Mouse (Mus musculus) left cerebral cortex, adult 2 months (tissue): ENCODE data around the gene Atp6ap2. TPM values are rescaled to one million over a fixed set of nuclear protein-coding genes. Genes with fewer than 3 reads are reported as not detected.
A peak's percentile ranks its signal among the peaks of the same experiment; 100 is the strongest.
"Not testable (repeated sequence)": the region's sequence is repeated elsewhere in the genome, so short reads cannot be mapped to it uniquely, and the experiment has no call there.

Experiments used
- DNase-seq, 2 experiments: peaks; one replicate each; pipeline ENCODE4 v3.0.0; 2021 to 2022; ENCODE audit warnings: low spot score in 2 of 2, mixed read lengths in 1 of 2; ENCODE audit errors: extremely low spot score in 1 of 2
- H3K27ac ChIP-seq: fragments of 200-600 bp; 2 replicates; pipeline ENCODE4 v1.8.1; 2022
- H3K4me3 ChIP-seq: fragments of 200-600 bp; 2 replicates; pipeline ENCODE4 v1.8.1; 2022
- CTCF ChIP-seq: fragments of 200-600 bp; IDR thresholded peaks from 2 replicates; pipeline ENCODE4 v1.8.1; 2022; ENCODE audit warnings: antibody characterized with exemption, mild to moderate bottlenecking, moderate library complexity
- intact Hi-C: fragments of 180-260 bp; cut with DNase I; formaldehyde crosslinking; loops from one replicate; pipeline ENCODE4 v1.15.1; 2025
- long read RNA-seq, 2 experiments: library from polyadenylated mRNA; stranded (forward); transcript quantifications; one replicate each; pipeline ENCODE4 v2.0.0; 2021; ENCODE audit warnings: borderline mapping rate in 2 of 2
- total RNA-seq, 2 experiments: library from RNA; stranded (reverse); gene quantifications; 2 replicates each; pipeline ENCODE4 v1.2.3; 2021

Gene Atp6ap2
- 100 to 1,000 TPM; 192 to 222 TPM for total RNA-seq
- long read RNA-seq, experiment 1, transcript Atp6ap2-201 (9 exons, 2,324 nt), result major isoform, 218 of 233 reads
- long read RNA-seq, experiment 1, partial matches to known transcripts, result 11 of 233 reads
- long read RNA-seq, experiment 1, other reads (novel, unspliced or antisense), result 4 of 233 reads
- long read RNA-seq, experiment 2, transcript Atp6ap2-201 (9 exons, 2,324 nt), result major isoform, 133 of 148 reads
- long read RNA-seq, experiment 2, partial matches to known transcripts, result 10 of 148 reads
- long read RNA-seq, experiment 2, other reads (novel, unspliced or antisense), result 5 of 148 reads

DNA sequence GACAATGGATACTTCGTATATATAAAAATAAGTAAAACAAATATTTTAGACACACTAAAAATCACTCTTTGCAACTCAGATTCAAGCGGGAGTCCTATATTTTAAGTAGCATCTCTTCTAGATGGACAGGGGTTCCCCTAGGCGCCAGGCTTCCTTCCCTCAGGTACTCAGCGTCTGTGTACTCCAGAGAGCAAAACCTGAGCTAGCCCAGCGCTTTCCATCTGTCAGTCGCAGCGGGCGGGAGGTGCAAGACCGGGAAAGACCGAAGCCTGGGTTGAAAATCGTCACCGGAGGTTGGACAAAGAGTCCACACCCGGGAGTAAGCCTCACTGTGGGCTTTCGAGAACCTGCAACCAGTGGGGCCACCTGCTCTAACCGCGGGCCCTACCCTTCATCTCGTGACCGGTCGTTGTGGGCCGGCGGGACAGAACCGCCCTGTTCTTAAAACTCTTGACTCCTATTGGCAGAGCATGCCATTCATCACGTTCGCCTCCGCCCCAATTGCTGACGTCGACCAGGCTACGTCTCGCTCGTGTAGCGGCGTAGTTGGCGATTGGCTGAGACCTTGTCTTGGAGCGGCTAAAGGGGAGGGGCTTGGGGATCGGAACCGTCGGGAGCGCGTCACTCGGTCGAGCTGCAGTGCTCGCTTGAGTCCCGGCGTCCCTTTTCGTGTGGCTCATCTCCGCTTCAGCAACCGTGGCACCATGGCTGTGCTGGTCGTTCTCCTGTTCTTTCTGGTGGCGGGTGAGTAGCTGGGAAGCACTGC, at the start of gene Atp6ap2:
Gene Atp6ap2 (plus strand): TSS at position 610 of the 766 bp plus-strand sequence.
- peak; percentile 84 to 90 for DNase-seq
- Histone ChIP-seq H3K27ac (peak within 1 kb of the TSS; percentile 87), H3K4me3 (peak within 1 kb of the TSS; percentile 76)
- intact Hi-C loops, result no loop called here
- TF ChIP-seq CTCF, result no peak

DNA sequence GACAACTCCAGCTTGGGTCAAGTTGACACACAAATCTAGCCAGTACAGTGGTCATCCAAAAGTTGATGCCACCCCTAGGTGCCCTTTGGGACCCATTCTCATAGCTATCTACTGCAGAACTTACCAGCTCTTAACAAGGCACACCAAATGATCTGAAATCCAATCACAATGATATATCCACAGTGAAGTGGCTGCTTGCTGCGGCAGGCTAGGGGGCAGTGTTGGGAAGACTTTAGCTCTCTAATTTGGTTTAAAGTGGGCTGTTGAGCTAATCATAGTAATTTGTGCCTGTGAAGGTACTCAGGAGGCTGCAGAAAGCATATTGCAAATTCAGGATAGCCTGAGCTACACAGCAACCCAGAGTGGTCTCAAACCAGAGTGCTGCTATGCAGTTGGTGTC, 43.2 kb upstream of the Atp6ap2 start:
- intact Hi-C loops, result loop anchor here (5.0 to 10.0 kb wide), 2 partner anchors 103 to 660 kb away; no protein-coding TSS in a partner anchor
- no peak overlapping the region for H3K27ac ChIP-seq

DNA sequence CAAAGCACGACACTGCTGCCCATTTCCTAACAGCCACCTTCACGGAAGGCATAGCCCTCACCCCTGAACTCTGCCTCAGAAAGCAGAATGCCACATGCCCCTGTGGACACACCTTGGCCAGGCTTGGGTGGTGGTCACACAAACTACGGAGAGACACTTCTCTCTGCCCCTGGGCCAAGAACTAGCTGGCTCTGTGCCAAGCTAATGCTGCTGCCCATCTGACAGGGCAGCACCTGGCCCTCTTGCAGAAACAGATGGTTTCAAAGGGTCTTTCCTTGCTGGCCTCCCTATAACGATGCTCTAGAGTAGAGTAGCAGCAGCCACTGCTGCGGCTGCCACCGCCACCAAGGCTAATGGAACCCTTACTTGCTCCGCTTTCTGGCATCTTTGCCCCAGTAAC, 30.5 kb upstream of the Atp6ap2 start:
- intact Hi-C loops, result no loop called here
- TF ChIP-seq CTCF, result no peak
- no peak overlapping the region for H3K27ac ChIP-seq
- H3K4me3 ChIP-seq, result no peak overlapping the region
- DNase-seq, result no peak

More for the DNA sequence above, 43.2 kb upstream of the Atp6ap2 start:
- H3K4me3 ChIP-seq, result no peak overlapping the region
- no peak; the same call in 1 of the 2 replicates for TF ChIP-seq CTCF
- DNase-seq, result no peak

DNA sequence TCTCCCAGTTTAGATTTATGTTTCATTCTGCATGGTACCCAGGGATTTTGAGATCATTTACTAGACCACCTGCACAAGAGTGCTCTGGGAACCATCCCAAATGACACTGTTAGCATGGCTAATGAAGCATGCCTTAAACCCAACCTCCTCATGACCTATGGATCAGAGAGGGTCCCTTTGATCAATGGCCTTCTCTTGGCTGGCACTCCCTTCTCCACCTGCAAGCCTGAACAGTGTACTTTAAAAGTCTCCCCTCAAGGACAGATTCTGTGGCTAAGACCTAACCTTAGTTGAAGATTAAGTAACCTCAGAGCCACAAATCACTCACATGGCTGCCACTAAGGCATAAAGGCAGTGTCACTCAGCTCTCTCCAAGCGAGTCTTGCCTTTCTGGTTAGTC, 16.2 kb upstream of the Atp6ap2 start:
- H3K27ac ChIP-seq, result no peak overlapping the region
- DNase-seq, result no peak
- no peak for TF ChIP-seq CTCF
- intact Hi-C loops, result no loop called here
- no peak overlapping the region for H3K4me3 ChIP-seq

DNA sequence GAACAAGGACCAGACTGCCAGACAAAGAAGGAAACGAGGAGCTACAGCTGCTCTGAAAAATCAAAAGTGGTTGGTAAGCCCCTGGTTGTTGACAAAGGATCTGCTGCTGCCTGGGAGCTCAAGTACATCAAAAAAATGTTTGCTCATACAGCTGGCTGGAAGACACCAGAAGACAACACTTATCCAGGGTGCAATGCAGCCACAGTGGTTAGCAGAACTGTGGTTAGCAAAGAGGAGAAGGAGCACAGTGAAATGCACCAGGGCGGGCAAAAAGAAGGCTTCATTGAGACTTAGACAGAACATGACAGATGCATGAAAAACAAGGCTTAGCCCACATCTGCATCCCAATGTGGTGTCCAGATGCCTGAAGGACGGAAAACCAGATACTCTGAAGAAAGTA, 9.7 kb upstream of the Atp6ap2 start:
- Histone ChIP-seq H3K4me3 (no peak overlapping the region), H3K27ac (no peak overlapping the region)
- intact Hi-C loops, result no loop called here
- TF ChIP-seq CTCF, result no peak
- DNase-seq, result no peak

DNA sequence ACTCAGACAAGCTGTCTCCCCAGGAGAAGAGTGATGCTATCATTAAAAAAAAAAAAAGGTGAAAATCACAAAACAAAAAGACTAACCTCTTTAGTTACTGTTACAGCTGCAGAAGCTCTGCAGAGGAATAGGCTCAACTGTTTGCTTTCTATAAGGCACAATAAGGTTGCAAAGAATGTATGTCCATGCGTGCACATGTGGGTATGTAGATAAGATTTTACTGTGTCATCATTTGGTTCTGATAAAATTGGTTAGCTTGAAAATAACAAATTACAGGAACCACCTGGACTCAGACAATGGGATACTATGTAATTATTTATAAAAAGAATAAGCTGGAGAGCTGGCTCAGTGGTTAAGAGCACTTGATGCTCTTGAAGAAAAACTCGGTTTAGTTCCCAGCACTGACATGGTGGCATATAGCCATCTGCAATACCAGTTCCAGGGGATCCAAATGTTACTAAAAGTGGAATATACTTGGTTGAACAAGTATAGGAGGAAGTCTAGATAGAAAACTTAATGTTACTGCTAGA, 9.2 kb upstream of the Atp6ap2 start:
- intact Hi-C loops, result no loop called here
- H3K4me3 ChIP-seq, result no peak overlapping the region
- no peak for TF ChIP-seq CTCF

DNA sequence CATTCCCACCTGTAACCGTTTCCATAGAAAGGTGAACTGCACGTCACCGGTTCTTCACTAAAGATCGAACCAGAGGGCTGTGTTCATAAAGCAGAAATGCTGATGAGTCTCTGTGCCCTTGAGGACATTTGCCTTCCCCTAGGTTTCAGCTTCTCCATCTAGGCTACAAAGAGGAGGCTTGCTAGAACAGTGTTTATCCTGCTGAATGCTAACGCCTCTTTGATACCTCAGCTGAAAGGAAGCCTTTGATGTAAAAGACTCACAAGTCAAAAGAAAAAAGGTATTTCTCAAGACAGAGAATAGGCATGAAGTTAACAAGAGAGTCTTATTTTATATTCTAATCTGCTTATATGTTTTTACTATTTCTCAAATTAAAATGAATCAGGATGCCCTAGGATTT, 4.3 kb upstream of the Atp6ap2 start:
- intact Hi-C loops, result no loop called here
- Histone ChIP-seq H3K4me3 (no peak overlapping the region), H3K27ac (no peak overlapping the region)
- no peak for TF ChIP-seq CTCF
- DNase-seq, result no peak

More for the DNA sequence above, 9.2 kb upstream of the Atp6ap2 start:
- H3K27ac ChIP-seq, result no peak overlapping the region
- DNase-seq, result no peak

DNA sequence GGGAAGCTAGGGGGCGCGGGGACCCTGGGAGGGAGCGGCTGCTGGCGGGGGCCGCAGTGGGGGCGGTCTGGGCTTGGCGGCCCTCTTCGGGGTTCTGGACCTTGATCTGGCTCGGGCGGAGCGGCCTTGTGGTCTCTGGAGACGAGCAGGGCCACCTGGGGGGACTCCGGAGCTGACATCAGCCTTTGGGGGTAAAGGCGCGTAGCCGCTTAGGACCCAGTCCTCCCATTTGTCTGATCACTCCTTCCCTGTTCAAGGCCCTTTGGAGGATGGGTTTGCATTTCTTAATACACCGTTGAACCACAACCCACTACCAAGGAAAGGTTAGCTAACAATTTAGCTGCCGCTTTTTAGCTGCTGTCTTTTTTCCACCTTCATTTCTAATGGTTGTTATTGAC, 356 bp downstream of the Atp6ap2 start:
- H3K27ac ChIP-seq, result peak overlapping the region; percentile 86
- no peak for DNase-seq

DNA sequence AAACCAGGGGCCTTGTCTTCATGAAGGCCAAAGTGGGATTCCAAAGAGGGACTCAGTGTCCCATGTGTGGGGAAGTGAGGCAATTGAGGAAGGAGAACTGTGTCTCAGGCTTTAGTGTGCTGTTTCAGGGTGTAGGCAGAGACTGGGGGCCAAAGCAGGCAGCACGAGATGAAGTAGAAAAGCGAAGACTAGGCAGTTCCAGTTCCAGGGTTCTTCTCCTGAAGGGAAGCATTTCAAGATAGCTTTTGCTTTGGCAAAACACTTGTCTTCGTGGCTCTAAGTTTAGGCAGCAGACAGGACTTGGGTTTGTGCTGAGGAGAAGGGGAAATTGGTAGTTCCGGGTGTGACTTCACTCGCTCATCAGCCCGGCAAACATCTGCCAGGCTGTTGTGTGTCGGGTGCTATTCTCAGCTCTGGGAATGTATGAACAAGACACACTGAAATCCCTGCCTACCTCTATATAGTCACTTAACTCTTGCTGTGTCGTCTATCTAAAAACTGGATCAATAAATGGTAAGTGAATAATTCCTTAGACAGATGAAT, 3.9 kb downstream of the Atp6ap2 start:
- no peak for TF ChIP-seq CTCF
- no peak for DNase-seq
- Histone ChIP-seq H3K4me3 (no peak overlapping the region), H3K27ac (no peak overlapping the region)
- intact Hi-C loops, result no loop called here

More for the DNA sequence above, 356 bp downstream of the Atp6ap2 start:
- peak overlapping the region; percentile 76 for H3K4me3 ChIP-seq
- TF ChIP-seq CTCF, result no peak; the same call in 1 of the 2 replicates
- intact Hi-C loops, result no loop called here

DNA sequence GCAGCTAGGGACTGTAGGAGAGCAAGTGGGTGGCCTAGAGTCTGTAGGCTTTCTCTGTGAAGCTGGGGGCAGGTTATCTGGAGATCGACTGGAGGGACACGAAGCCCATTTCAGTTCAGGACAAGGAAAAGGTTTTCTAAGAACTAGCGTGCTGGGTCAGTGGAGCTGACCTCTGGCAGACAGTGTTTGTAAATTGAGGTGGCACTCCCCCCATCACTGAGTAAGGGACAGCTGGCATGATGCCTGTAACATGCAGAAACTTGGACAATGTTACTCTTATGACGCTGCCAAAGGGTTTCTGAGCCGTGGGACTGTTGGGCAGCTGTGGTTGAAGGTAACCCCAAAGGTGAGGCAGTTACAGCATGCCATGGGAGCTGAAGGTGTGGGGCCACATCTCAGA, 4.4 kb downstream of the Atp6ap2 start:
- DNase-seq, result no peak
- intact Hi-C loops, result no loop called here

DNA sequence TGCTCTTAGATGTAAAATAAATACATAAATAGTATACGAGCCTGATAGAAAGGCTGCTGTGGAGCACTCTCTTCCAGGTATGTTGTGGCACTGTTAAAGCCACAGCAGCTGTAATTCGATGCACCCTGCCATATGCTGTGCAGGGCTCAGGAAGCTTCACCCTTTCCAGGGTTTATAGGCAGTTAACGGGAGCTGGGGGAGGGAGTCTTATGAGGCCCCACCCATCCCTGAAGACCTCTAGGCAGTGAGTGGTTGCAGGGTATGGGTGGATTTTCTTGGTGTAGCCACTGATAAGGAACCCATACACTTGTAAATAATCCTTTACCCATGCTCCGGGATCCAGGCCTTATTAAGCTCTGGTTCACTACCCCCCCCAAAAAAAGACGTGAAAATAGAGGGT, 6.2 kb downstream of the Atp6ap2 start:
- no peak for TF ChIP-seq CTCF
- no peak overlapping the region for H3K27ac ChIP-seq
- H3K4me3 ChIP-seq, result no peak overlapping the region
- intact Hi-C loops, result no loop called here
- DNase-seq, result no peak

More for the DNA sequence above, 4.4 kb downstream of the Atp6ap2 start:
- no peak overlapping the region for H3K4me3 ChIP-seq
- no peak for TF ChIP-seq CTCF
- H3K27ac ChIP-seq, result no peak overlapping the region

DNA sequence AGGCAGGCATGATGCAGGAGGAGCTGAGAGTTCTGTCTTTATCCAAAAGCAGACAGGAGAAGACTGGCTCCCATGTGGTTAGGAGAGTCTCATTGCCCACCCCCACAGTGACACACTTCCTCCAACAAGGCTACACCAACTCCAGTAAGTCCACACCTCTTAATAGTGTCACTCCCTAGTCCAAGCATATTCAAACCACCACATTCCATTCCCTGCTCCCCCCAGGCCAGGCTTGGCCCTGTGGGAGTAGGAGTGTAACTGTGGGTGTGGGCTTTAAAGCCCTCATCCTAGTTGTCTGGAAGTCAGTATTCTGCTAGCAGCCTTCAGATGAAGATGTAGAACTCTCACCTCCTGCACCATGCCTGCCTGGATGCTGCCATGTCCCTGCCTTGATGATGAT, 22.9 kb downstream of the Atp6ap2 start:
- H3K27ac ChIP-seq, DNase-seq, H3K4me3 ChIP-seq, intact Hi-C loops: not testable (repeated sequence)
